Mouse (Mus musculus) CH12.LX (cell line): ENCODE data around the gene Eps8l2. TPM values are rescaled to one million over a fixed set of nuclear protein-coding genes. Genes with fewer than 3 reads are reported as not detected.

ENCODE experiments used
- DNase-seq: peaks from one replicate; pipeline ENCODE4 v3.0.0-alpha.2; 2013; ENCODE audit errors: extremely low read depth
- H3K27ac ChIP-seq: 2 replicates; pipeline ENCODE4 v1.5.1; 2012; ENCODE audit warnings: low read depth, mild to moderate bottlenecking, control low read depth, moderate library complexity; ENCODE audit not compliant: insufficient read depth
- H3K27me3 ChIP-seq: replicated peaks from 2 replicates; pipeline ENCODE3; 2012; ENCODE audit warnings: inconsistent platforms
- H3K36me3 ChIP-seq, 2 experiments: replicated peaks in 1 of 2; 2 replicates each; pipeline versions ENCODE3 to v1.6.1; 2012; ENCODE audit warnings: inconsistent platforms in 1 of 2, low read length in 1 of 2, mild to moderate bottlenecking in 1 of 2, mixed read lengths in 1 of 2, moderate library complexity in 1 of 2; ENCODE audit not compliant: control insufficient read depth in 1 of 2, insufficient read depth in 1 of 2
- H3K4me1 ChIP-seq, 2 experiments: 2 replicates each; pipeline ENCODE4 v1.6.1; 2012; ENCODE audit warnings: inconsistent platforms in 1 of 2, moderate library complexity in 1 of 2; ENCODE audit not compliant: insufficient read depth in 2 of 2, control insufficient read depth in 1 of 2
- H3K4me2 ChIP-seq: 2 replicates; pipeline ENCODE4 v1.6.1; 2012; ENCODE audit warnings: low read depth, mild to moderate bottlenecking, control low read depth; ENCODE audit not compliant: poor library complexity, insufficient read depth, severe bottlenecking
- H3K4me3 ChIP-seq, 3 experiments: fragments of 150-350 bp in 1 of 3; sonication (generic) in 1 of 3; replicated peaks in 1 of 3; 2 replicates each; pipeline versions ENCODE3 to v1.5.1; 2011 to 2012; ENCODE audit warnings: low read depth in 2 of 3, low read length in 2 of 3, mild to moderate bottlenecking in 2 of 3, moderate library complexity in 2 of 3, control low read depth in 1 of 3, improper control_type of control experiment in 1 of 3, inconsistent platforms in 1 of 3, mixed read lengths in 1 of 3; ENCODE audit not compliant: poor library complexity in 1 of 3
- H3K79me2 ChIP-seq: replicated peaks from 2 replicates; pipeline ENCODE4 v1.6.1; 2012; ENCODE audit warnings: mild to moderate bottlenecking, moderate library complexity; ENCODE audit not compliant: control insufficient read depth, poor library complexity, insufficient read depth, severe bottlenecking; ENCODE audit errors: extremely low read depth
- H3K9ac ChIP-seq: 2 replicates; pipeline ENCODE4 v1.6.1; 2012; ENCODE audit warnings: low read depth, mild to moderate bottlenecking, control low read depth, moderate library complexity; ENCODE audit not compliant: insufficient read depth
- H3K9me3 ChIP-seq: replicated peaks from 2 replicates; pipeline ENCODE3; 2012; ENCODE audit warnings: low read length, inconsistent platforms, mixed read lengths
- BHLHE40 ChIP-seq: IDR thresholded peaks from 2 replicates; pipeline ENCODE4 v1.6.1; 2011; ENCODE audit warnings: mild to moderate bottlenecking, low read depth, low read length, improper control_type of control experiment
- CHD1 ChIP-seq: IDR thresholded peaks from 2 replicates; pipeline ENCODE4 v1.6.1; 2012; ENCODE audit warnings: low read depth, low read length, improper control_type of control experiment, inconsistent platforms
- CHD2 ChIP-seq: IDR thresholded peaks from 2 replicates; pipeline ENCODE4 v1.6.1; 2011; ENCODE audit warnings: low read length, improper control_type of control experiment
- CTCF ChIP-seq, 2 experiments: IDR thresholded peaks in 1 of 2; conservative IDR thresholded peaks in 1 of 2; 2 replicates each; pipeline ENCODE4 v1.5.1; 2011 to 2012; ENCODE audit warnings: low read depth in 2 of 2, low read length in 2 of 2, improper control_type of control experiment in 1 of 2, inconsistent platforms in 1 of 2, mild to moderate bottlenecking in 1 of 2, moderate library complexity in 1 of 2
- E2F4 ChIP-seq: IDR thresholded peaks from 2 replicates; pipeline ENCODE4 v1.6.1; 2011; ENCODE audit warnings: low read depth, low read length, improper control_type of control experiment; ENCODE audit not compliant: insufficient replicate concordance
- ELF1 ChIP-seq: IDR thresholded peaks from 2 replicates; pipeline ENCODE4 v1.6.1; 2014; ENCODE audit warnings: low read depth, mild to moderate bottlenecking, inconsistent platforms, low read length, improper control_type of control experiment
- EP300 ChIP-seq: IDR thresholded peaks from 2 replicates; pipeline ENCODE4 v1.6.1; 2011; ENCODE audit warnings: low read length, improper control_type of control experiment
- ETS1 ChIP-seq: conservative IDR thresholded peaks from 2 replicates; pipeline ENCODE4 v1.6.1; 2012; ENCODE audit warnings: low read depth, mild to moderate bottlenecking, inconsistent platforms, low read length, improper control_type of control experiment, moderate library complexity
- GABPA ChIP-seq: IDR thresholded peaks from 2 replicates; pipeline ENCODE4 v1.6.1; 2012; ENCODE audit warnings: low read depth, low read length, improper control_type of control experiment, inconsistent platforms; ENCODE audit not compliant: insufficient replicate concordance
- HCFC1 ChIP-seq: IDR thresholded peaks from 2 replicates; pipeline ENCODE4 v1.6.1; 2012; ENCODE audit warnings: low read depth, mild to moderate bottlenecking, inconsistent platforms, low read length, improper control_type of control experiment
- IRF4 ChIP-seq: IDR thresholded peaks from 2 replicates; pipeline ENCODE4 v1.6.1; 2014; ENCODE audit warnings: low read depth, mild to moderate bottlenecking, inconsistent platforms, low read length, improper control_type of control experiment
- JUN ChIP-seq: IDR thresholded peaks from 2 replicates; pipeline ENCODE4 v1.6.1; 2011; ENCODE audit warnings: low read depth, mild to moderate bottlenecking, low read length, improper control_type of control experiment, moderate library complexity; ENCODE audit not compliant: insufficient read depth
- JUND ChIP-seq: conservative IDR thresholded peaks from 2 replicates; pipeline ENCODE4 v1.6.1; 2011; ENCODE audit warnings: low read depth, low read length, improper control_type of control experiment
- KAT2A ChIP-seq: IDR thresholded peaks from 2 replicates; pipeline ENCODE4 v1.6.1; 2012; ENCODE audit warnings: low read length, improper control_type of control experiment, inconsistent platforms; ENCODE audit not compliant: insufficient replicate concordance
- MAFK ChIP-seq: IDR thresholded peaks from 2 replicates; pipeline ENCODE4 v1.6.1; 2011; ENCODE audit warnings: low read length, improper control_type of control experiment; ENCODE audit not compliant: insufficient replicate concordance
- MAX ChIP-seq: IDR thresholded peaks from 2 replicates; pipeline ENCODE4 v1.6.1; 2011; ENCODE audit warnings: low read length, improper control_type of control experiment
- MAZ ChIP-seq: IDR thresholded peaks from 2 replicates; pipeline ENCODE4 v1.6.1; 2012; ENCODE audit warnings: low read depth, mild to moderate bottlenecking, inconsistent platforms, low read length, improper control_type of control experiment, moderate library complexity
- MEF2A ChIP-seq: IDR thresholded peaks from 2 replicates; pipeline ENCODE4 v1.6.1; 2014; ENCODE audit warnings: low read depth, mild to moderate bottlenecking, inconsistent platforms, low read length, improper control_type of control experiment, borderline replicate concordance
- MXI1 ChIP-seq: IDR thresholded peaks from 2 replicates; pipeline ENCODE4 v1.6.1; 2011; ENCODE audit warnings: mild to moderate bottlenecking, low read depth, low read length, improper control_type of control experiment
- MYC ChIP-seq: IDR thresholded peaks from 2 replicates; pipeline ENCODE4 v1.6.1; 2011; ENCODE audit warnings: low read depth, mild to moderate bottlenecking, improper control_type of control experiment, low read length
- NELFE ChIP-seq: IDR thresholded peaks from 2 replicates; pipeline ENCODE4 v1.6.1; 2011; ENCODE audit warnings: low read depth, low read length, improper control_type of control experiment
- NRF1 ChIP-seq: IDR thresholded peaks from 2 replicates; pipeline ENCODE4 v1.6.1; 2014; ENCODE audit warnings: low read depth, mild to moderate bottlenecking, inconsistent platforms, low read length, improper control_type of control experiment, moderate library complexity
- PAX5 ChIP-seq: IDR thresholded peaks from 2 replicates; pipeline ENCODE4 v1.6.1; 2012; ENCODE audit warnings: low read length, inconsistent platforms, mixed read lengths
- POLR2A ChIP-seq: IDR thresholded peaks from 2 replicates; pipeline ENCODE4 v1.6.1; 2011; ENCODE audit warnings: low read depth, mild to moderate bottlenecking, improper control_type of control experiment, low read length
- POLR2AphosphoS2 ChIP-seq: IDR thresholded peaks from 2 replicates; pipeline ENCODE4 v1.6.1; 2011; ENCODE audit warnings: low read depth, low read length, improper control_type of control experiment
- RAD21 ChIP-seq: IDR thresholded peaks from 2 replicates; pipeline ENCODE4 v1.6.1; 2011; ENCODE audit warnings: low read depth, mild to moderate bottlenecking, low read length, improper control_type of control experiment, moderate library complexity
- RCOR1 ChIP-seq: conservative IDR thresholded peaks from 2 replicates; pipeline ENCODE4 v1.6.1; 2012; ENCODE audit warnings: low read depth, mild to moderate bottlenecking, inconsistent platforms, low read length, improper control_type of control experiment
- SIN3A ChIP-seq: IDR thresholded peaks from 2 replicates; pipeline ENCODE4 v1.6.1; 2012; ENCODE audit warnings: low read length, improper control_type of control experiment, inconsistent platforms
- SMC3 ChIP-seq: IDR thresholded peaks from 2 replicates; pipeline ENCODE4 v1.6.1; 2011; ENCODE audit warnings: low read depth, low read length, improper control_type of control experiment
- TBP ChIP-seq: conservative IDR thresholded peaks from 2 replicates; pipeline ENCODE4 v1.6.1; 2011; ENCODE audit warnings: low read depth, low read length, improper control_type of control experiment
- TCF12 ChIP-seq: IDR thresholded peaks from 2 replicates; pipeline ENCODE4 v1.6.1; 2014; ENCODE audit warnings: low read depth, mild to moderate bottlenecking, inconsistent platforms, low read length, improper control_type of control experiment
- UBTF ChIP-seq: IDR thresholded peaks from 2 replicates; pipeline ENCODE4 v1.6.1; 2012; ENCODE audit warnings: low read depth, mild to moderate bottlenecking, inconsistent platforms, low read length, improper control_type of control experiment, moderate library complexity
- USF1 ChIP-seq: IDR thresholded peaks from 2 replicates; pipeline ENCODE4 v1.6.1; 2014; ENCODE audit warnings: low read depth, mild to moderate bottlenecking, inconsistent platforms, low read length, improper control_type of control experiment
- USF2 ChIP-seq: conservative IDR thresholded peaks from 2 replicates; pipeline ENCODE4 v1.6.1; 2011; ENCODE audit warnings: low read depth, low read length, improper control_type of control experiment
- ZC3H11A ChIP-seq: IDR thresholded peaks from 2 replicates; pipeline ENCODE4 v1.6.1; 2012; ENCODE audit warnings: low read depth, mild to moderate bottlenecking, inconsistent platforms, low read length, improper control_type of control experiment
- ZKSCAN1 ChIP-seq: IDR thresholded peaks from 2 replicates; pipeline ENCODE4 v1.6.1; 2012; ENCODE audit warnings: low read depth, inconsistent platforms, low read length, improper control_type of control experiment, borderline replicate concordance
- ZMIZ1 ChIP-seq: IDR thresholded peaks from 2 replicates; pipeline ENCODE4 v1.6.1; 2012; ENCODE audit warnings: low read depth, mild to moderate bottlenecking, inconsistent platforms, low read length, improper control_type of control experiment
- ZNF384 ChIP-seq: IDR thresholded peaks from 2 replicates; pipeline ENCODE4 v1.6.1; 2012; ENCODE audit warnings: low read depth, low read length, improper control_type of control experiment, inconsistent platforms
- dilution Hi-C: fragments of 300-500 bp; cut with MboI; formaldehyde crosslinking; loops from 2 replicates; pipeline ENCODE4 v1.14.3; 2020; ENCODE audit warnings: low sequenced_read_pairs; ENCODE audit not compliant: extremely low pct_unique_long_range_greater_than_20kb, extremely low pct_ligation_motif_present
- in situ Hi-C: fragments of 300-500 bp; cut with MboI; formaldehyde crosslinking; loops from 3 replicates; pipeline ENCODE4 v1.14.3; 2019; ENCODE audit warnings: low sequenced_read_pairs, low pct_ligation_motif_present, low pct_unique_long_range_greater_than_20kb, mixed read lengths
- polyA plus RNA-seq: library from polyadenylated mRNA; unstranded; fragments of >175 nt; gene quantifications from 2 replicates; pipeline ENCODE4 v1.2.1, GENCODE M21; 2012; ENCODE audit warnings: low read depth; ENCODE audit not compliant: insufficient read length
- total RNA-seq, 2 experiments: library from RNA; depleted of rRNA; stranded (reverse); fragments of 300-350 nt in 1 of 2; fragments of >200 nt in 1 of 2; gene quantifications; 2 replicates each; pipeline ENCODE4 v1.2.3; 2012 to 2014

The Eps8l2 gene
- total and polyA plus RNA-seq, 3 experiments = 0.51 to 1.1 TPM; not detected in 1

GRCm38 (mm10) chr7:141327469-141328372 is 11.0 kb upstream of the Eps8l2 start, which contains the start of the genes Deaf1 and Tmem80:
Deaf1 (minus strand) TSS chr7:141327690.
Tmem80 (plus strand) TSS chr7:141327739.
- peak; percentile 95 for DNase-seq
- no peak for TF ChIP-seq ZNF384
- no peak for TF ChIP-seq MAFK
- TF ChIP-seq CHD2 = no peak
- peak; percentile 74 for TF ChIP-seq HCFC1
- TF ChIP-seq SMC3 = no peak
- TF ChIP-seq E2F4 = no peak
- TF ChIP-seq TBP = 0 out of 2 replicates have a peak, but pooled peaks have one; percentile 82
- TF ChIP-seq POLR2A = peak; percentile 93
- TF ChIP-seq MXI1 = peak; percentile 43
- TF ChIP-seq EP300 = no peak
- TF ChIP-seq CHD1 = no peak
- no peak for TF ChIP-seq CTCF (conservative IDR thresholded peaks at IDR 0.05 in 1 of 2, IDR thresholded peaks at IDR 0.05 in 1 of 2; ENCODE audit: low read depth in 2 of 2, low read length in 2 of 2)
- TF ChIP-seq NRF1 = peak; percentile 72
- TF ChIP-seq GABPA = no peak
- no peak for TF ChIP-seq MYC
- no peak for TF ChIP-seq PAX5
- TF ChIP-seq USF2 = no peak
- TF ChIP-seq JUN = no peak
- TF ChIP-seq JUND = no peak
- no peak; the same call in 1 of the 2 replicates for TF ChIP-seq IRF4
- TF ChIP-seq RCOR1 = no peak
- TF ChIP-seq MAZ = no peak
- TF ChIP-seq ELF1 = no peak; the same call in 1 of the 2 replicates
- TF ChIP-seq ZMIZ1 = peak; percentile 50; the same call in 1 of the 2 replicates
- TF ChIP-seq ETS1 = no peak
- TF ChIP-seq POLR2AphosphoS2 = no peak
- TF ChIP-seq UBTF = 0 out of 2 replicates have a peak, but pooled peaks have one; percentile 42
- no peak for TF ChIP-seq BHLHE40
- TF ChIP-seq KAT2A = peak; percentile 62; the same call in 1 of the 2 replicates
- TF ChIP-seq NELFE = peak; percentile 88
- TF ChIP-seq ZKSCAN1 = no peak
- peak; percentile 68; the same call in 1 of the 2 replicates for TF ChIP-seq MAX
- TF ChIP-seq TCF12 = peak; percentile 93
- TF ChIP-seq SIN3A = peak; percentile 24; the same call in 1 of the 2 replicates
- TF ChIP-seq MEF2A = no peak; the same call in 1 of the 2 replicates
- TF ChIP-seq ZC3H11A = no peak
- TF ChIP-seq RAD21 = no peak
- no peak for TF ChIP-seq USF1
- Histone ChIP-seq H3K9ac (peak within 1 kb of the TSS; percentile 92), H3K4me3 (peak within 1 kb of the TSS; percentile 71 to 77 (median 73)), H3K79me2 (peaks cover 4% of the 10 kb centered on the region), H3K27me3 (no peaks in the 10 kb centered on the region), H3K27ac (peak within 1 kb of the TSS; percentile 80), H3K4me1 (peaks cover 17 to 36% of the 10 kb centered on the region in 2 experiments), H3K36me3 (peaks cover 11 to 43% of the 10 kb centered on the region in 2 experiments), H3K9me3 (no peaks in the 10 kb centered on the region), H3K4me2 (peak within 1 kb of the TSS; percentile 75)
- in situ Hi-C loops (no loop called here), dilution Hi-C loops (no loop called here)
